Mouse (Mus musculus) C2C12 (cell line): ENCODE measurements at regions not wholly inside any gene's neighbourhood (a gene's known extent, or its start where the extent isn't known, plus 50 kb on each side); places are given as distances from the start of the nearest gene placed in this dataset.

ENCODE experiments used
- CEBPB ChIP-seq: IDR thresholded peaks from one replicate; pipeline ENCODE4 v1.6.1; 2011; ENCODE audit warnings: low read depth, mild to moderate bottlenecking, control low read depth, moderate library complexity
- CTCF ChIP-seq: IDR thresholded peaks from one replicate; pipeline ENCODE4 v1.5.1; 2011; ENCODE audit not compliant: control insufficient read depth, insufficient read depth, insufficient read length
- FOSL1 ChIP-seq: IDR thresholded peaks from one replicate; pipeline ENCODE4 v1.8.0; 2011; ENCODE audit warnings: mild to moderate bottlenecking, low read length; ENCODE audit not compliant: poor library complexity, insufficient read depth, severe bottlenecking
- MAX ChIP-seq: IDR thresholded peaks from one replicate; pipeline ENCODE4 v1.6.1; 2011; ENCODE audit warnings: mild to moderate bottlenecking, control low read depth
- MYOD1 ChIP-seq: IDR thresholded peaks from one replicate; pipeline ENCODE4 v1.6.1; 2011; ENCODE audit warnings: low read depth; ENCODE audit not compliant: control insufficient read depth, insufficient read length
- MYOG ChIP-seq: IDR thresholded peaks from one replicate; pipeline ENCODE4 v1.6.1; 2011; ENCODE audit not compliant: control insufficient read depth, insufficient read length; ENCODE audit errors: extremely low read depth
- USF1 ChIP-seq: IDR thresholded peaks from one replicate; pipeline ENCODE4 v1.6.1; 2011; ENCODE audit warnings: low read depth, mild to moderate bottlenecking, control low read depth, moderate library complexity

- TF ChIP-seq MAX = no peak
- no peak for TF ChIP-seq CTCF
- TF ChIP-seq USF1 = no peak
- TF ChIP-seq MYOD1 = no peak
- TF ChIP-seq CEBPB = no peak
- no peak for TF ChIP-seq MYOG
- TF ChIP-seq FOSL1 = no peak
Observed at GRCm38 (mm10) chr2:12707514-12707913, 216.3 kb upstream of the Pter start.
